23 mouse cellular contexts compared by ENCODE assay signal in genomic region chr7:140253780-140254299, GRCm38 (mm10). TPM values are rescaled to one million over a fixed set of nuclear protein-coding genes. Genes with fewer than 3 reads are reported as not detected.
"Had no signal": no experiment of that assay in that cellular context is flagged by ENCODE, and none has a peak within 500 bp of the region (broad histone marks: within the 10 kb centered on the region; RNA-seq: fewer than 3 reads in every experiment).

No protein-coding gene starts in this region.

- H3K9me3 ChIP-seq: limb, embryonic 10.5 days; limb, embryonic 13.5 days; liver, embryonic 12.5 days; liver, embryonic 15.5 days; lung, embryonic 15.5 days; midbrain, embryonic 12.5 days; midbrain, embryonic 15.5 days had no signal

- H3K9ac ChIP-seq: limb, embryonic 13.5 days; liver, embryonic 12.5 days; liver, embryonic 15.5 days; lung, embryonic 15.5 days; midbrain, embryonic 12.5 days; midbrain, embryonic 15.5 days had no signal

- H3K27ac ChIP-seq: kidney, postnatal 0 days; layer of hippocampus, adult 2 months; limb, embryonic 10.5 days; limb, embryonic 13.5 days; liver, embryonic 12.5 days; liver, embryonic 15.5 days; lung, embryonic 15.5 days; midbrain, embryonic 12.5 days; midbrain, embryonic 15.5 days had no signal

- H3K36me3 ChIP-seq: limb, embryonic 10.5 days; limb, embryonic 13.5 days; liver, embryonic 12.5 days; liver, embryonic 15.5 days; lung, embryonic 15.5 days; midbrain, embryonic 12.5 days; midbrain, embryonic 15.5 days had no signal

- ATAC-seq: liver, embryonic 12.5 days; midbrain, embryonic 15.5 days had no signal

- H3K4me1 ChIP-seq: limb, embryonic 10.5 days; limb, embryonic 13.5 days; liver, embryonic 12.5 days; liver, embryonic 15.5 days; lung, embryonic 15.5 days; midbrain, embryonic 12.5 days; midbrain, embryonic 15.5 days had no signal

- DNase-seq: kidney, adult 2 months; kidney, postnatal 25 days; layer of hippocampus, adult 9-11 months; liver; lung, adult 18-20 months; lung, postnatal 10 days; lung, postnatal 36 days; retina, postnatal 1 day; right cerebral cortex, postnatal 25 days; thymus, postnatal 25 days had no signal

- H3K4me3 ChIP-seq: layer of hippocampus, adult 2 months; limb, embryonic 10.5 days; limb, embryonic 13.5 days; liver, embryonic 12.5 days; liver, embryonic 15.5 days; lung, embryonic 15.5 days; midbrain, embryonic 12.5 days; midbrain, embryonic 15.5 days; myocyte had no signal

RNA-seq across cellular contexts. Expression of gene Cd163l1, which starts 35.8 kb away (rescaled TPM):
- total RNA-seq: left cerebral cortex, adult 18-20 months; left cerebral cortex, postnatal 25 days had no signal

RNA-seq across cellular contexts. Expression of gene Olfr524, which starts 48.1 kb away (rescaled TPM):
- total RNA-seq: layer of hippocampus, adult 2 months; layer of hippocampus, postnatal 25 days; left cerebral cortex, adult 18-20 months; left cerebral cortex, postnatal 25 days had no signal
